Mouse (Mus musculus) neutrophil, adult 5-6 weeks (primary cell): ENCODE measurements around the gene Gm21820. TPM values are rescaled to one million over a fixed set of nuclear protein-coding genes. Genes with fewer than 3 reads are reported as not detected.
"Not testable (repeated sequence)": the region's sequence is repeated elsewhere in the genome, so short reads cannot be mapped to it uniquely, and the experiment has no call there.

Experiments used
- ATAC-seq: fragments of 151-379, 151-347 bp; 2 replicates; pipeline ENCODE4 v1.8.0; 2017; ENCODE audit warnings: mild to moderate bottlenecking, moderate TSS enrichment; ENCODE audit not compliant: insufficient number of reproducible peaks, poor library complexity, low FRiP score, severe bottlenecking; ENCODE audit errors: extremely low read depth
- total RNA-seq: library from RNA; stranded (forward); fragments of 200-1000 nt; gene quantifications from 2 replicates; pipeline ENCODE4 v1.2.3, GENCODE M21; 2017

Gm21820 gene
- total RNA-seq = not detected in 2 replicates

DNA sequence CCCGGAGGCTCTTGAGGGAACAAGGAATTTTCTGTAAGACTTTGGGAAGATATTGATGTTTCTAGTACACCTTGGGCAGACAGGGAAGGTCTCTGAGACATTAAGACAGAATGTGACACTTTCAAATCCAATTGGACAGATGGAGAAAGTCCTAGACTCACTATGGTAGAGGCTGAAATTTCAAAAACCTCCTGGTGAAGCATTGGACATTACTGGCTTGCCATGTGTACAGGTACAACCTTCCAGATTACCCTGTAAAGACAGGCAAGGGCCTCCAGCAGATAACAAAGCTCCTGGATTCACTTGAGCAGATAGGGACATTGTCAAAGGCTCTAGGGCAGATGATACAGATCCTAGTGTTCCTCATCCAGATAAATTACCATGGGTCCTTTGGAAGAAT, at the start of gene Gm21820:
Gene Gm21820, minus strand, starts transcription at position 101 of the 400 bp plus-strand sequence.
- ATAC-seq = not testable (repeated sequence)

Other genes with a start within 250 kb of the Gm21820 start
- not detected in 2 replicates for gene Gm20918, start 205.5 kb downstream of the Gm21820 start, total RNA-seq